Mouse (Mus musculus) gastrocnemius, postnatal 14 days (tissue): Measurements from ENCODE around the gene Sema4b. TPM values are rescaled to one million over a fixed set of nuclear protein-coding genes. Genes with fewer than 3 reads are reported as not detected.
A peak's percentile ranks its signal among the peaks of the same experiment; 100 is the strongest.

Experiments
- DNase-seq: peaks from one replicate; pipeline ENCODE4 v3.0.0; 2021; ENCODE audit warnings: mixed read lengths
- intact Hi-C: fragments of 180-260 bp; cut with DNase I; formaldehyde crosslinking; loops from one replicate; pipeline ENCODE4 v1.15.1; 2025; ENCODE audit warnings: low total_unique reads
- total RNA-seq, 2 experiments: library from RNA; stranded (reverse); gene quantifications; 2 replicates each; pipeline ENCODE4 v1.2.3; 2021

Sema4b gene
- total RNA-seq, 2 experiments from 2014 or later = 1.9 to 2.5 TPM

GRCm38 (mm10) chr7:80172069-80172956 is 14.3 kb upstream of the Sema4b start:
- no peak for DNase-seq
- intact Hi-C loops = no loop called here

- intact Hi-C loops = no loop called here
- DNase-seq = no peak
Observed at GRCm38 (mm10) chr7:80176159-80176558, 10.5 kb upstream of the Sema4b start.

GRCm38 (mm10) chr7:80177438-80177837 is 9.2 kb upstream of the Sema4b start:
- intact Hi-C loops = no loop called here

GRCm38 (mm10) chr7:80178037-80178729 is 8.5 kb upstream of the Sema4b start:
- DNase-seq = no peak
- intact Hi-C loops = no loop called here

More at GRCm38 (mm10) chr7:80177438-80177837, 9.2 kb upstream of the Sema4b start:
- no peak for DNase-seq

- DNase-seq = no peak
- intact Hi-C loops = no loop called here
Observed at GRCm38 (mm10) chr7:80179327-80179726, 7.3 kb upstream of the Sema4b start.

GRCm38 (mm10) chr7:80179790-80180189 is 6.9 kb upstream of the Sema4b start:
- intact Hi-C loops = no loop called here
- no peak for DNase-seq

GRCm38 (mm10) chr7:80180202-80180601 is 6.4 kb upstream of the Sema4b start:
- intact Hi-C loops = no loop called here
- no peak for DNase-seq

- DNase-seq = no peak
Observed at GRCm38 (mm10) chr7:80181078-80181477, 5.6 kb upstream of the Sema4b start.

GRCm38 (mm10) chr7:80182139-80182538 is 4.5 kb upstream of the Sema4b start:
- intact Hi-C loops = no loop called here
- no peak for DNase-seq

More at GRCm38 (mm10) chr7:80181078-80181477, 5.6 kb upstream of the Sema4b start:
- intact Hi-C loops = no loop called here

- no peak for DNase-seq
- intact Hi-C loops = no loop called here
Observed at GRCm38 (mm10) chr7:80183466-80183865, 3.2 kb upstream of the Sema4b start.

GRCm38 (mm10) chr7:80183969-80184368 is 2.7 kb upstream of the Sema4b start:
- DNase-seq = no peak
- intact Hi-C loops = no loop called here

GRCm38 (mm10) chr7:80184551-80184950 is 2.1 kb upstream of the Sema4b start:
- intact Hi-C loops = no loop called here
- no peak for DNase-seq

GRCm38 (mm10) chr7:80184968-80185367 is 1.7 kb upstream of the Sema4b start:
- intact Hi-C loops = no loop called here

GRCm38 (mm10) chr7:80186021-80186420 is 620 bp upstream of the Sema4b start:
- intact Hi-C loops = no loop called here
- peak; percentile 19 for DNase-seq

More at GRCm38 (mm10) chr7:80184968-80185367, 1.7 kb upstream of the Sema4b start:
- DNase-seq = no peak

- DNase-seq = no peak
- intact Hi-C loops = no loop called here
Observed at GRCm38 (mm10) chr7:80187501-80187900, 860 bp downstream of the Sema4b start.

GRCm38 (mm10) chr7:80188579-80189125 is 2.0 kb downstream of the Sema4b start:
- intact Hi-C loops = no loop called here
- DNase-seq = no peak

- DNase-seq = no peak
- intact Hi-C loops = no loop called here
Observed at GRCm38 (mm10) chr7:80189147-80189933, 2.7 kb downstream of the Sema4b start.

GRCm38 (mm10) chr7:80191455-80191854 is 4.8 kb downstream of the Sema4b start:
- intact Hi-C loops = no loop called here
- DNase-seq = peak; percentile 26

GRCm38 (mm10) chr7:80192226-80193061 is 5.8 kb downstream of the Sema4b start:
- DNase-seq = peak; percentile 59
- intact Hi-C loops = no loop called here
